ENCODE assay signal across 27 mouse cellular contexts in genomic region chr13:40472683-40473082, GRCm38 (mm10).
DNase-seq lines count a peak whose midpoint lies in the region; ATAC-seq lines count a peak whose summit lies in the region.
"Had no signal": no experiment of that assay in that cellular context is flagged by ENCODE, and none has a peak within 500 bp of the region (broad histone marks: within the 10 kb centered on the region; RNA-seq: fewer than 3 reads in every experiment).

No protein-coding gene starts in this region.

- no peaks in the 10 kb centered on the region for H3K4me1 ChIP-seq in stomach, embryonic 16.5 days (ENCODE audit: control insufficient read depth, insufficient read depth, low read length)
- H3K4me1 ChIP-seq: embryonic facial prominence, embryonic 13.5 days; embryonic facial prominence, embryonic 15.5 days; forebrain, embryonic 10.5 days; forebrain, embryonic 12.5 days had no signal

- H3K27me3 ChIP-seq in stomach, embryonic 16.5 days (ENCODE audit: control insufficient read depth, insufficient read depth, low read length), result no peaks in the 10 kb centered on the region
- H3K27me3 ChIP-seq: CH12.LX; embryonic facial prominence, embryonic 13.5 days; embryonic facial prominence, embryonic 15.5 days; forebrain, embryonic 12.5 days; Patski had no signal

- intact Hi-C loops in heart, postnatal 36 days (cut with DNase I), result no loop called here

- H3K9me3 ChIP-seq in stomach, embryonic 16.5 days (replicated peaks; ENCODE audit: control insufficient read depth, low read length), result no peaks in the 10 kb centered on the region
- H3K9me3 ChIP-seq: embryonic facial prominence, embryonic 13.5 days; embryonic facial prominence, embryonic 15.5 days; forebrain, embryonic 10.5 days; forebrain, embryonic 12.5 days had no signal

- no peak overlapping the region for H3K9ac ChIP-seq in stomach, embryonic 16.5 days (ENCODE audit: low read length)
- H3K9ac ChIP-seq: embryonic facial prominence, embryonic 13.5 days; embryonic facial prominence, embryonic 15.5 days; forebrain, embryonic 12.5 days had no signal

- no peak overlapping the region for H3K4me3 ChIP-seq in stomach, embryonic 16.5 days (replicated peaks; ENCODE audit: low read length)
- H3K4me3 ChIP-seq: embryonic facial prominence, embryonic 13.5 days; embryonic facial prominence, embryonic 15.5 days; erythroblast, embryonic 14.5 days; forebrain, embryonic 10.5 days; forebrain, embryonic 12.5 days had no signal

- no peak overlapping the region for H3K27ac ChIP-seq in stomach, embryonic 16.5 days (ENCODE audit: low read length)
- H3K27ac ChIP-seq: embryonic facial prominence, embryonic 13.5 days; embryonic facial prominence, embryonic 15.5 days; forebrain, embryonic 10.5 days; forebrain, embryonic 12.5 days had no signal

- DNase-seq in heart, adult 11 months, result peak; percentile 4
- no peak for DNase-seq in heart, postnatal 36 days
- DNase-seq in adrenal gland, adult 8-10 months, result no peak
- DNase-seq: adrenal gland, adult 2 months; adrenal gland, postnatal 14 days; adrenal gland, postnatal 36 days; B cell, adult 2 months; cerebellum, adult 11 months; cerebellum, adult 18-20 months; cerebellum, adult 8-10 months; cerebellum, adult 9-11 months; cerebellum, postnatal 14 days; cerebellum, postnatal 36 days; embryo, embryonic 11 days had no signal

- no peaks in the 10 kb centered on the region for H3K36me3 ChIP-seq in stomach, embryonic 16.5 days (ENCODE audit: control insufficient read depth, insufficient read depth, low read length)
- H3K36me3 ChIP-seq: embryonic facial prominence, embryonic 13.5 days; embryonic facial prominence, embryonic 15.5 days; forebrain, embryonic 10.5 days; forebrain, embryonic 12.5 days; G1E had no signal

- no peak overlapping the region for H3K4me2 ChIP-seq in stomach, embryonic 16.5 days (ENCODE audit: low read depth, low read length)
- H3K4me2 ChIP-seq: embryonic facial prominence, embryonic 13.5 days; embryonic facial prominence, embryonic 15.5 days; forebrain, embryonic 12.5 days had no signal

- peak; percentile 47; the same call in 1 of the 2 replicates for ATAC-seq in stomach, embryonic 16.5 days (ENCODE audit: insufficient read depth, low FRiP score)
- ATAC-seq in activated CD4-positive, CD25-positive, alpha-beta regulatory T cell, adult 4 months, result no peak
- ATAC-seq: CD4-positive, CD25-positive, alpha-beta regulatory T cell, adult 4 months; forebrain, embryonic 14.5 days; forebrain, embryonic 16.5 days; Patski had no signal

- 54% methylated on average over 3 of the region's 3 CpGs for WGBS in stomach, embryonic 16.5 days
